In genomic region chr10:83346359-83346736, GRCm38 (mm10) we compare ENCODE assay signal across 23 mouse cellular contexts.
"Had no signal": no experiment of that assay in that cellular context is flagged by ENCODE, and none has a peak within 500 bp of the region (broad histone marks: within the 10 kb centered on the region; RNA-seq: fewer than 3 reads in every experiment).

No protein-coding gene starts in this region.

- H3K4me3 ChIP-seq: heart, adult 2 months; heart, embryonic 12.5 days; hindbrain, embryonic 13.5 days; hindbrain, embryonic 15.5 days; kidney, embryonic 15.5 days; limb, embryonic 13.5 days; limb, embryonic 15.5 days; liver, embryonic 12.5 days had no signal

- H3K27me3 ChIP-seq: hindbrain, embryonic 15.5 days had no signal

- H3K27ac ChIP-seq: heart, adult 2 months; hindbrain, embryonic 13.5 days; hindbrain, embryonic 15.5 days; hindbrain, postnatal 0 days; kidney, embryonic 15.5 days; kidney, postnatal 0 days; limb, embryonic 13.5 days; limb, embryonic 15.5 days; liver, embryonic 12.5 days had no signal

- H3K9ac ChIP-seq: heart, embryonic 12.5 days; hindbrain, embryonic 13.5 days; hindbrain, embryonic 15.5 days; kidney, embryonic 15.5 days; limb, embryonic 13.5 days; limb, embryonic 15.5 days; liver, embryonic 12.5 days had no signal

- H3K4me1 ChIP-seq: hindbrain, embryonic 13.5 days; hindbrain, embryonic 15.5 days; limb, embryonic 13.5 days; limb, embryonic 15.5 days had no signal

- DNase-seq: gastrocnemius, postnatal 14 days; gastrocnemius, postnatal 36 days; heart, adult 11 months; heart, adult 2 months; heart, postnatal 10 days; heart, postnatal 4 days; kidney, adult 11 months; kidney, adult 2 months; kidney, adult 9 months; kidney, postnatal 14 days; kidney, postnatal 36 days; layer of hippocampus, postnatal 36 days; left cerebral cortex, postnatal 4 days had no signal

- ATAC-seq: hindbrain, postnatal 0 days; intestine, embryonic 16.5 days; liver, embryonic 12.5 days had no signal

- H3K36me3 ChIP-seq: heart, embryonic 12.5 days; hindbrain, embryonic 13.5 days; hindbrain, embryonic 15.5 days; kidney, embryonic 15.5 days; limb, embryonic 13.5 days; limb, embryonic 15.5 days; liver, embryonic 12.5 days had no signal

- H3K9me3 ChIP-seq: heart, embryonic 12.5 days; hindbrain, embryonic 13.5 days; hindbrain, embryonic 15.5 days; kidney, embryonic 15.5 days; limb, embryonic 13.5 days; limb, embryonic 15.5 days; liver, embryonic 12.5 days had no signal
